Mouse (Mus musculus) liver, embryonic 12.5 days (tissue): ENCODE data around the gene C5ar2. TPM values are rescaled to one million over a fixed set of nuclear protein-coding genes. Genes with fewer than 3 reads are reported as not detected.

Source experiments
- ATAC-seq: fragments of 200-750 bp; cut with Nextera tagmentation; 2 replicates; pipeline ENCODE4 v1.8.0; 2017; ENCODE audit warnings: moderate number of reproducible peaks, mild to moderate bottlenecking, moderate library complexity
- H3K27ac ChIP-seq: fragments of 300-500 bp; sonication (generic); 2 replicates; pipeline ENCODE4 v1.5.1; 2016; ENCODE audit warnings: mild to moderate bottlenecking
- H3K27me3 ChIP-seq: fragments of 300-500 bp; sonication (generic); replicated peaks from 2 replicates; pipeline ENCODE4 v1.6.1; 2016; ENCODE audit warnings: mild to moderate bottlenecking, moderate library complexity
- H3K36me3 ChIP-seq: fragments of 300-500 bp; sonication (generic); 2 replicates; pipeline ENCODE4 v1.6.1; 2016; ENCODE audit warnings: mild to moderate bottlenecking, moderate library complexity
- H3K4me1 ChIP-seq: fragments of 300-500 bp; sonication (generic); 2 replicates; pipeline ENCODE4 v1.6.1; 2016
- H3K4me2 ChIP-seq: fragments of 300-500 bp; sonication (generic); 2 replicates; pipeline ENCODE4 v1.6.1; 2016; ENCODE audit warnings: mild to moderate bottlenecking, moderate library complexity
- H3K4me3 ChIP-seq: fragments of 300-500 bp; sonication (generic); 2 replicates; pipeline ENCODE4 v1.5.1; 2016; ENCODE audit warnings: mild to moderate bottlenecking, moderate library complexity
- H3K9ac ChIP-seq: fragments of 300-500 bp; sonication (generic); 2 replicates; pipeline ENCODE4 v1.6.1; 2016; ENCODE audit warnings: mild to moderate bottlenecking, moderate library complexity
- H3K9me3 ChIP-seq: fragments of 300-500 bp; sonication (generic); replicated peaks from 2 replicates; pipeline ENCODE4 v1.6.1; 2016; ENCODE audit warnings: mild to moderate bottlenecking, moderate library complexity
- WGBS: fragments of 180-500 bp; shearing (Covaris S2); methylation state at CpG from one replicate; pipeline ENCODE4 v1.1.7; 2016; ENCODE audit not compliant: insufficient replicate concordance; 5-methylcytosine and 5-hydroxymethylcytosine counted together
- polyA plus RNA-seq: library from polyadenylated mRNA; unstranded; fragments of >200 nt; fragmentation: Nextera tagmentation; extraction: Ambion mirVana; gene quantifications from 2 replicates; pipeline ENCODE4 v1.2.1, GENCODE M21; 2016

Gene C5ar2
- polyA plus RNA-seq, 1 experiment from 2014 or later = 1.6 TPM

GRCm38 (mm10) chr7:16192315-16192714, 51.6 kb downstream of the C5ar2 start:
- H3K36me3 ChIP-seq = peaks cover 8% of the 10 kb centered on the region; the same call in 1 of the 2 replicates
- peaks cover 28% of the 10 kb centered on the region for H3K27me3 ChIP-seq
- H3K4me1 ChIP-seq = no peaks in the 10 kb centered on the region
- peak; percentile 36; the same call in 1 of the 2 replicates for ATAC-seq
- no peak overlapping the region for H3K4me3 ChIP-seq
- no peak overlapping the region for H3K27ac ChIP-seq
- no peak overlapping the region for H3K9ac ChIP-seq
- WGBS = 19% methylated on average over 5 of the region's 5 CpGs
- no peaks in the 10 kb centered on the region for H3K9me3 ChIP-seq
- no peak overlapping the region for H3K4me2 ChIP-seq

GRCm38 (mm10) chr7:16187494-16187893, 56.5 kb downstream of the C5ar2 start:
- Histone ChIP-seq H3K27ac (no peak overlapping the region), H3K9me3 (no peaks in the 10 kb centered on the region), H3K4me1 (no peaks in the 10 kb centered on the region), H3K4me3 (no peak overlapping the region), H3K36me3 (no peaks in the 10 kb centered on the region; the same call in 1 of the 2 replicates), H3K27me3 (peaks cover 28% of the 10 kb centered on the region), H3K9ac (no peak overlapping the region), H3K4me2 (no peak overlapping the region)
- 29% methylated on average over 8 of the region's 8 CpGs for WGBS
- ATAC-seq = peak; percentile 55; the same call in 1 of the 2 replicates

Other genes starting within 250 kb of the C5ar2 start
- gene Bicra, start 196.2 kb downstream of the C5ar2 start, polyA plus RNA-seq = 2.9 and 3.3 TPM in 2 replicates
- gene Zfp541, start 182.3 kb downstream of the C5ar2 start, polyA plus RNA-seq = not detected in 2 replicates
- 163 and 165 TPM in 2 replicates for gene Napa, start 145.7 kb downstream of the C5ar2 start, polyA plus RNA-seq
- gene Kptn, start 124.3 kb downstream of the C5ar2 start, polyA plus RNA-seq = 13.4 and 15.0 TPM in 2 replicates
- not detected in 2 replicates for gene Slc8a2, start 114.3 kb downstream of the C5ar2 start, polyA plus RNA-seq
- gene Meis3, start 69.1 kb downstream of the C5ar2 start, polyA plus RNA-seq = 4.4 and 5.7 TPM in 2 replicates
- 9.5 and 9.6 TPM in 2 replicates for gene Dhx34, start 22.1 kb downstream of the C5ar2 start, polyA plus RNA-seq
- gene C5ar1, start 15.4 kb upstream of the C5ar2 start, polyA plus RNA-seq = 1.7 and 2.1 TPM in 2 replicates
- 8.6 and 8.8 TPM in 2 replicates for gene Inafm1, start 29.5 kb upstream of the C5ar2 start, polyA plus RNA-seq
- 29.7 and 30.0 TPM in 2 replicates for gene Ccdc9, start 42.6 kb upstream of the C5ar2 start, polyA plus RNA-seq
- 5.9 and 7.6 TPM in 2 replicates for gene Bbc3, start 64.2 kb upstream of the C5ar2 start, polyA plus RNA-seq
- 182 and 187 TPM in 2 replicates for gene Sae1, start 143.7 kb upstream of the C5ar2 start, polyA plus RNA-seq
- gene Zc3h4, start 156.8 kb upstream of the C5ar2 start, polyA plus RNA-seq = 14.5 and 17.6 TPM in 2 replicates
- 43.9 and 48.0 TPM in 2 replicates for gene Tmem160, start 208.6 kb upstream of the C5ar2 start, polyA plus RNA-seq
- gene Npas1, start 233.6 kb upstream of the C5ar2 start, polyA plus RNA-seq = 0.33 and 0.36 TPM in 2 replicates